Mouse (Mus musculus) lung, postnatal 4 days (tissue): ENCODE measurements around the gene Plekhn1.

Experiments used
- DNase-seq, 2 experiments: peaks; one replicate each; pipeline ENCODE4 v3.0.0; 2021

Gene Plekhn1

GRCm38 (mm10) chr4:156184291-156184954 is 50.2 kb downstream of the Plekhn1 start:
- peak; percentile 36 to 47 for DNase-seq

- DNase-seq = no peak
Measured at GRCm38 (mm10) chr4:156183747-156184146, 50.9 kb downstream of the Plekhn1 start.

- DNase-seq = no peak
Measured at GRCm38 (mm10) chr4:156177630-156178029, 57.0 kb downstream of the Plekhn1 start.

GRCm38 (mm10) chr4:156171828-156172227 is 62.8 kb downstream of the Plekhn1 start:
- DNase-seq = no peak
